Mouse (Mus musculus) testis, postnatal 10 days (tissue): ENCODE measurements around the gene Abcg5.

Source experiments
- DNase-seq: peaks from one replicate; pipeline ENCODE4 v3.0.0; 2021; ENCODE audit warnings: low spot score

Abcg5 gene

GRCm38 (mm10) chr17:84608606-84609005 is 74.2 kb downstream of the Abcg5 start:
- DNase-seq, result peak; percentile 35
